Mouse (Mus musculus): Measurements from ENCODE around the gene Mgme1. TPM values are rescaled to one million over a fixed set of nuclear protein-coding genes. Genes with fewer than 3 reads are reported as not detected.
A peak's percentile ranks its signal among the peaks of the same experiment; 100 is the strongest.

Mgme1 gene
- polyA plus RNA-seq, 1 experiment, result 8.1 TPM

GRCm38 (mm10) chr2:144245464-144245863 lies 25.0 kb upstream of the Mgme1 start:
- Histone ChIP-seq H3K27ac (ENCODE audit: insufficient read depth, low read depth, low read length) (no peak overlapping the region), H3K4me3 (ENCODE audit: insufficient read depth, low read depth, low read length) (no peak overlapping the region), H3K36me3 (ENCODE audit: control insufficient read depth, insufficient read depth, low read length) (peaks cover 7% of the 10 kb centered on the region), H3K27me3 (replicated peaks; ENCODE audit: control insufficient read depth, insufficient read depth, low read length) (no peaks in the 10 kb centered on the region), H3K4me1 (ENCODE audit: control insufficient read depth, insufficient read depth, low read length) (no peaks in the 10 kb centered on the region)
- 55% methylated on average over 7 of the region's 7 CpGs for WGBS
- TF ChIP-seq POLR2A (IDR thresholded peaks at IDR 0.05; ENCODE audit: low read depth, low read length) (no peak), CTCF (conservative IDR thresholded peaks at IDR 0.05; ENCODE audit: insufficient read depth, insufficient read length, low read depth, low read length) (no peak)
- DNase-seq, result peak; percentile 19

- no peak overlapping the region for H3K27ac ChIP-seq (ENCODE audit: insufficient read depth, low read depth, low read length)
- no peak overlapping the region for H3K4me3 ChIP-seq (ENCODE audit: insufficient read depth, low read depth, low read length)
- H3K4me1 ChIP-seq (ENCODE audit: control insufficient read depth, insufficient read depth, low read length), result no peaks in the 10 kb centered on the region
- TF ChIP-seq CTCF (conservative IDR thresholded peaks at IDR 0.05; ENCODE audit: insufficient read depth, insufficient read length, low read depth, low read length), result no peak
- TF ChIP-seq POLR2A (IDR thresholded peaks at IDR 0.05; ENCODE audit: low read depth, low read length), result no peak
- 84% methylated on average over 2 of the region's 2 CpGs for WGBS
- no peak for DNase-seq
- no peaks in the 10 kb centered on the region for H3K27me3 ChIP-seq (replicated peaks; ENCODE audit: control insufficient read depth, insufficient read depth, low read length)
- H3K36me3 ChIP-seq (ENCODE audit: control insufficient read depth, insufficient read depth, low read length), result peaks cover 13% of the 10 kb centered on the region
These were observed 24.2 kb upstream of the Mgme1 start for GRCm38 (mm10) chr2:144246270-144246669.

GRCm38 (mm10) chr2:144247337-144247978 lies 23.0 kb upstream of the Mgme1 start:
- TF ChIP-seq POLR2A (IDR thresholded peaks at IDR 0.05; ENCODE audit: low read depth, low read length) (no peak), CTCF (conservative IDR thresholded peaks at IDR 0.05; ENCODE audit: insufficient read depth, insufficient read length, low read depth, low read length) (no peak)
- DNase-seq, result peak; percentile 18
- Histone ChIP-seq H3K27ac (ENCODE audit: insufficient read depth, low read depth, low read length) (no peak overlapping the region), H3K4me3 (ENCODE audit: insufficient read depth, low read depth, low read length) (no peak overlapping the region), H3K27me3 (replicated peaks; ENCODE audit: control insufficient read depth, insufficient read depth, low read length) (no peaks in the 10 kb centered on the region), H3K4me1 (ENCODE audit: control insufficient read depth, insufficient read depth, low read length) (no peaks in the 10 kb centered on the region), H3K36me3 (ENCODE audit: control insufficient read depth, insufficient read depth, low read length) (peaks cover 18% of the 10 kb centered on the region)
- WGBS, result 67% methylated on average over 5 of the region's 5 CpGs

GRCm38 (mm10) chr2:144248613-144249376 lies 21.7 kb upstream of the Mgme1 start:
- Histone ChIP-seq H3K4me1 (ENCODE audit: control insufficient read depth, insufficient read depth, low read length) (no peaks in the 10 kb centered on the region), H3K36me3 (ENCODE audit: control insufficient read depth, insufficient read depth, low read length) (peaks cover 22% of the 10 kb centered on the region), H3K27ac (ENCODE audit: insufficient read depth, low read depth, low read length) (no peak overlapping the region), H3K27me3 (replicated peaks; ENCODE audit: control insufficient read depth, insufficient read depth, low read length) (no peaks in the 10 kb centered on the region), H3K4me3 (ENCODE audit: insufficient read depth, low read depth, low read length) (no peak overlapping the region)
- DNase-seq, result no peak
- WGBS, result 42% methylated on average over 4 of the region's 4 CpGs
- TF ChIP-seq POLR2A (IDR thresholded peaks at IDR 0.05; ENCODE audit: low read depth, low read length) (no peak), CTCF (conservative IDR thresholded peaks at IDR 0.05; ENCODE audit: insufficient read depth, insufficient read length, low read depth, low read length) (no peak)

GRCm38 (mm10) chr2:144250111-144250510 lies 20.4 kb upstream of the Mgme1 start:
- Histone ChIP-seq H3K4me1 (ENCODE audit: control insufficient read depth, insufficient read depth, low read length) (no peaks in the 10 kb centered on the region), H3K27ac (ENCODE audit: insufficient read depth, low read depth, low read length) (no peak overlapping the region), H3K27me3 (replicated peaks; ENCODE audit: control insufficient read depth, insufficient read depth, low read length) (no peaks in the 10 kb centered on the region), H3K36me3 (ENCODE audit: control insufficient read depth, insufficient read depth, low read length) (peaks cover 22% of the 10 kb centered on the region), H3K4me3 (ENCODE audit: insufficient read depth, low read depth, low read length) (no peak overlapping the region)
- no peak for DNase-seq
- TF ChIP-seq CTCF (conservative IDR thresholded peaks at IDR 0.05; ENCODE audit: insufficient read depth, insufficient read length, low read depth, low read length), result no peak
- TF ChIP-seq POLR2A (IDR thresholded peaks at IDR 0.05; ENCODE audit: low read depth, low read length), result no peak

- Histone ChIP-seq H3K27ac (ENCODE audit: insufficient read depth, low read depth, low read length) (no peak overlapping the region), H3K4me3 (ENCODE audit: insufficient read depth, low read depth, low read length) (no peak overlapping the region), H3K27me3 (replicated peaks; ENCODE audit: control insufficient read depth, insufficient read depth, low read length) (no peaks in the 10 kb centered on the region), H3K36me3 (ENCODE audit: control insufficient read depth, insufficient read depth, low read length) (peaks cover 3% of the 10 kb centered on the region; the same call in 1 of the 2 replicates), H3K4me1 (ENCODE audit: control insufficient read depth, insufficient read depth, low read length) (peaks cover 24% of the 10 kb centered on the region; the same call in 1 of the 2 replicates)
- TF ChIP-seq CTCF (conservative IDR thresholded peaks at IDR 0.05; ENCODE audit: insufficient read depth, insufficient read length, low read depth, low read length) (no peak), POLR2A (IDR thresholded peaks at IDR 0.05; ENCODE audit: low read depth, low read length) (no peak)
- WGBS, result 91% methylated on average over 2 of the region's 2 CpGs
- no peak for DNase-seq
These were observed 7.6 kb upstream of the Mgme1 start for GRCm38 (mm10) chr2:144262837-144263236.

- TF ChIP-seq CTCF (conservative IDR thresholded peaks at IDR 0.05; ENCODE audit: insufficient read depth, insufficient read length, low read depth, low read length) (no peak), POLR2A (IDR thresholded peaks at IDR 0.05; ENCODE audit: low read depth, low read length) (no peak)
- Histone ChIP-seq H3K4me1 (ENCODE audit: control insufficient read depth, insufficient read depth, low read length) (peaks cover 24% of the 10 kb centered on the region; the same call in 1 of the 2 replicates), H3K4me3 (ENCODE audit: insufficient read depth, low read depth, low read length) (no peak overlapping the region), H3K27ac (ENCODE audit: insufficient read depth, low read depth, low read length) (peak overlapping the region; percentile 81), H3K27me3 (replicated peaks; ENCODE audit: control insufficient read depth, insufficient read depth, low read length) (no peaks in the 10 kb centered on the region), H3K36me3 (ENCODE audit: control insufficient read depth, insufficient read depth, low read length) (peaks cover 2% of the 10 kb centered on the region; the same call in 1 of the 2 replicates)
- 24% methylated on average over 5 of the region's 5 CpGs for WGBS
- peak; percentile 82 for DNase-seq
These were observed 5.9 kb upstream of the Mgme1 start for GRCm38 (mm10) chr2:144264398-144265119.

Measured in kidney, adult 2 months (tissue).